Mouse (Mus musculus): Measurements from ENCODE around the gene Gpn2. TPM values are rescaled to one million over a fixed set of nuclear protein-coding genes. Genes with fewer than 3 reads are reported as not detected.

The Gpn2 gene
- polyA plus RNA-seq, 2 experiments, result 10.0 to 15.2 TPM

- TF ChIP-seq CTCF (IDR thresholded peaks at IDR 0.05; ENCODE audit: low read depth) (no peak), EP300 (IDR thresholded peaks at IDR 0.05; ENCODE audit: low read depth) (no peak)
- no peak overlapping the region for H3K4me2 ChIP-seq (ENCODE audit: low read depth)
- H3K4me1 ChIP-seq (replicated peaks; ENCODE audit: control insufficient read depth in 2 of 2, insufficient read depth in 2 of 2, low read length in 1 of 2), result peaks cover 20 to 31% of the 10 kb centered on the region in 2 experiments
- WGBS (ENCODE audit: insufficient replicate concordance), result 55% methylated on average over 7 of the region's 7 CpGs
- no peaks in the 10 kb centered on the region; the same call in 1 of the 2 replicates for H3K36me3 ChIP-seq (replicated peaks; ENCODE audit: control insufficient read depth, insufficient read depth, low read depth)
- no peak for ATAC-seq (ENCODE audit: insufficient read depth)
- no peak overlapping the region for H3K4me3 ChIP-seq (ENCODE audit: insufficient read depth in 1 of 2, low read depth in 2 of 2, low read length in 2 of 2)
- H3K9me3 ChIP-seq (ENCODE audit: control insufficient read depth, low read length), result no peaks in the 10 kb centered on the region
- no peaks in the 10 kb centered on the region for H3K27me3 ChIP-seq (ENCODE audit: control insufficient read depth, insufficient read depth, low read length)
- no peak overlapping the region for H3K9ac ChIP-seq (replicated peaks)
- DNase-seq (ENCODE audit: low read depth in 3 of 3, low spot score in 3 of 3), result no peak
- H3K27ac ChIP-seq, result no peak overlapping the region
Measured at GRCm38 (mm10) chr4:133629191-133629590, 45.0 kb downstream of the Gpn2 start.

- Histone ChIP-seq H3K27ac (no peak overlapping the region), H3K36me3 (replicated peaks; ENCODE audit: control insufficient read depth, insufficient read depth, low read depth) (no peaks in the 10 kb centered on the region; the same call in 1 of the 2 replicates), H3K4me3 (ENCODE audit: insufficient read depth in 1 of 2, low read depth in 2 of 2, low read length in 2 of 2) (no peak overlapping the region), H3K27me3 (ENCODE audit: control insufficient read depth, insufficient read depth, low read length) (no peaks in the 10 kb centered on the region), H3K4me2 (ENCODE audit: low read depth) (no peak overlapping the region), H3K9me3 (ENCODE audit: control insufficient read depth, low read length) (no peaks in the 10 kb centered on the region), H3K4me1 (replicated peaks; ENCODE audit: control insufficient read depth in 2 of 2, insufficient read depth in 2 of 2, low read length in 1 of 2) (peaks cover 11 to 20% of the 10 kb centered on the region in 2 experiments), H3K9ac (replicated peaks) (no peak overlapping the region)
- no peak for DNase-seq (ENCODE audit: low read depth in 3 of 3, low spot score in 3 of 3)
- 75% methylated on average over 8 of the region's 8 CpGs for WGBS (ENCODE audit: insufficient replicate concordance)
- TF ChIP-seq CTCF (IDR thresholded peaks at IDR 0.05; ENCODE audit: low read depth), result no peak
- no peak for TF ChIP-seq EP300 (IDR thresholded peaks at IDR 0.05; ENCODE audit: low read depth)
- ATAC-seq (ENCODE audit: insufficient read depth), result no peak
Measured at GRCm38 (mm10) chr4:133630326-133630920, 46.3 kb downstream of the Gpn2 start.

DNA sequence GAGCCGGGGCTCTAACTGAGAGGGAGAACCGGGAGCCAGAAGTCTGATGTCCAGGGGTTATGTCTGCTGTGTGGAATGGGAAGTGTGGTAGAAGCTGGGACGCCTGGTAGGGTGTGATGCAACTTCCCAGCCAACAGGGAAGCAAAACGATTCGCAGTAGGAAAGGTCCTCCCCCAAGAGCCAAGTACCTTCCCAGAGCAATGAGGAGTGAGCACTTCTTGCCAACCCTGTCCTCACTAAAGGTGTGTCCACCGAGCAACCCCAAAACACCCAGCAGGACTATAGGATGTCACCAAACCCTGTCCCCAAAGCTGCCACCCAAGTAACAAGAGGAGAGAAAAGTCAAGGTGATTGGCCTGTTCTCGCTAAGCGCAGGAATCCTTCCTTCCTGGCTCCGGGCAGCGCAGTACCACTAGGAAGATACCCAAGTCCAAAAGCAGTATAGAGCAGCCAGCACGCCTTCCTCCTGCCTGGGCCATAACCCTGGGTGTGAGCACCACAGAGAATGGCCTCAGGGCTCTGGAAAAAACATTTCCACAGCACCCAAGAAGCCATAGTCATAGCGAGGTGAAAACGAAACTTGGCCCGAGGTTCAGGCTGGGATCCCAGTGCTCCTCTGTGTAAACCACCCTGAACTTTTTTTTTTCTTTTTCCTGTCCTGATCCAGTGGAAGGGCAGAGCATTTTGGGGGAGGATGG is 47.1 kb downstream of the Gpn2 start:
- Histone ChIP-seq H3K9me3 (ENCODE audit: control insufficient read depth, low read length) (no peaks in the 10 kb centered on the region), H3K4me1 (replicated peaks; ENCODE audit: control insufficient read depth in 2 of 2, insufficient read depth in 2 of 2, low read length in 1 of 2) (peaks cover 7 to 16% of the 10 kb centered on the region in 2 experiments), H3K4me3 (ENCODE audit: insufficient read depth in 1 of 2, low read depth in 2 of 2, low read length in 2 of 2) (no peak overlapping the region; a peak in 1 of 4 replicates), H3K27me3 (ENCODE audit: control insufficient read depth, insufficient read depth, low read length) (no peaks in the 10 kb centered on the region), H3K36me3 (replicated peaks; ENCODE audit: control insufficient read depth, insufficient read depth, low read depth) (no peaks in the 10 kb centered on the region; the same call in 1 of the 2 replicates), H3K9ac (replicated peaks) (no peak overlapping the region), H3K4me2 (ENCODE audit: low read depth) (peak overlapping the region; percentile 95), H3K27ac (no peak overlapping the region)
- ATAC-seq (ENCODE audit: insufficient read depth), result no peak
- DNase-seq (ENCODE audit: low read depth in 3 of 3, low spot score in 3 of 3), result no peak
- TF ChIP-seq EP300 (IDR thresholded peaks at IDR 0.05; ENCODE audit: low read depth) (no peak), CTCF (IDR thresholded peaks at IDR 0.05; ENCODE audit: low read depth) (no peak)
- 68% methylated on average over 14 of the region's 14 CpGs for WGBS (ENCODE audit: insufficient replicate concordance)

DNA sequence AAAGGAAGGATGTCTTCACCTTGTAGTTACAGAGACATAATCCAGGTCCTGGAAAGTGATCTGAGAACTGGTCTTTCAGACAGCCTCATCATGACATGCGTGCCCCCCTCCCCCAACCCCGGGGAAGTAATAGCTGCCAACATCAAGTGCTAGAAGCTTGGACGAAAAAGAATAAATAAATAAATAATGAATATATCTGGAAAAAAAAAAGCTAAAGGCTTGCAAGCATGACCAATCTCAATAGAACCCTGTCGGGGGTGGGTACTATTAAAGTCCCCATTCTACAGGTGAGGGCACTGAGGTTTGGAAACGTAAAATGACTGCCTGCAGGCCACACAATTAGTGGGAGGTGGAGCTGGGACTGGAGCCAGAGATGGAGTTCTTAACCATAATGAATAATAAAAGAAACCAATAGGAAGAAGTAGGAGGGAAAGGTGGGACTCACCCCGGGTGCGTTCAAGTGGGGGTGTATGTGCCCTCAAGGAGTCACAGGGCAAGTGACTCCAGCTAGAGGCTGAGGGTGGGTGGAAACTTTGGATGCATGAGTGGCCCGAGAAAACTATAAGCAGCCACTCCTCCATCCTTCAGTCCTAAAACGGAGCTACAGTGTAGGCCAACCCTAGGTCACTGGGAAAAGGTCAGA is 47.7 kb downstream of the Gpn2 start:
- Histone ChIP-seq H3K4me2 (ENCODE audit: low read depth) (peak overlapping the region; percentile 95), H3K36me3 (replicated peaks; ENCODE audit: control insufficient read depth, insufficient read depth, low read depth) (no peaks in the 10 kb centered on the region), H3K27ac (no peak overlapping the region), H3K4me3 (ENCODE audit: insufficient read depth in 1 of 2, low read depth in 2 of 2, low read length in 2 of 2) (peak overlapping the region; percentile 69 to 87), H3K4me1 (replicated peaks; ENCODE audit: control insufficient read depth in 2 of 2, insufficient read depth in 2 of 2, low read length in 1 of 2) (peaks cover 7 to 16% of the 10 kb centered on the region in 2 experiments), H3K9me3 (ENCODE audit: control insufficient read depth, low read length) (no peaks in the 10 kb centered on the region), H3K27me3 (ENCODE audit: control insufficient read depth, insufficient read depth, low read length) (no peaks in the 10 kb centered on the region), H3K9ac (replicated peaks) (no peak overlapping the region)
- no peak for ATAC-seq (ENCODE audit: insufficient read depth)
- 50% methylated on average over 9 of the region's 9 CpGs for WGBS (ENCODE audit: insufficient replicate concordance)
- no peak for DNase-seq (ENCODE audit: low read depth in 3 of 3, low spot score in 3 of 3)
- TF ChIP-seq EP300 (IDR thresholded peaks at IDR 0.05; ENCODE audit: low read depth), result no peak
- TF ChIP-seq CTCF (IDR thresholded peaks at IDR 0.05; ENCODE audit: low read depth), result no peak
